In the genomic region with DNA sequence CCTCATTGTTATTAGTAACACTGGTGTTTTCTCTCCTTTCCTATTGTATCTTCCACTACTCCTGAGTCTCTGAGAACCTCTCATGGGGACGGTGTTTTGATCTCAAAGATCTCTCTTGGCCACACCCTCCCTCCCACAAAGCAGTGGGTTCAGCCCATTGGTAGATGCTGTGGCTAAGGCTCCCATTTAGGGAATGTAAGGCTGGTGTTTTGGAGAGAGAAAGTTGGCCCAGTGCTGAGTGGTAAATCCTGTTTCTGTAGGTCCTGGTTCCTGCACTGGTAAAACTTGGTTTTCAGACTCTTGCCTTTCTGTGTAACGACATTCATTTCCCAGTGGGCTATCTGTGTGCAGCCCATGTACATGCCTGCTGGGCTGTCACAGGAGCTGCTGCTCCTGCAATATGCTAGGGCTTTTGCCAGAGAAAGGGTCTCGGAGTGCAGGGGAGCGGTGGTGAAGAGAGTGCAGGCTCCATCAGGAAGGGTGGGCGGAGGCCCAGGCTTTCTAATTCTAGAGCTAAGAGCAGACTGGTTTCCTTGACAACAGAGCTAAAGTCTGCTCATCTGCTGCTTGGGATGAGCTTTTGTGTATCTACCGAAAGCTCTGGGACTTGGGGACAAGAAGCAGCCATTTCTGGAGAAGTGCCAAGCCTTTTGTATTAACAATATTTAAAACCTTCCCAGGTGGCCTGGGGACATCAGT, we compare ENCODE assay signal across 11 mouse cellular contexts. TPM values are rescaled to one million over a fixed set of nuclear protein-coding genes. Genes with fewer than 3 reads are reported as not detected.
A peak's percentile ranks its signal among the peaks of the same experiment; 100 is the strongest.
DNase-seq lines count a peak whose midpoint lies in the region; ATAC-seq and TF ChIP-seq lines count a peak whose summit lies in the region.
"Had no signal": no experiment of that assay in that cellular context is flagged by ENCODE, and none has a peak within 500 bp of the region (broad histone marks: within the 10 kb centered on the region; RNA-seq: fewer than 3 reads in every experiment).

No protein-coding gene starts in this region.

- peak overlapping the region; percentile 96 for H3K27ac ChIP-seq in cortical plate, adult 2 months (ENCODE audit: insufficient read depth, low read length)
- peak overlapping the region; percentile 96 for H3K27ac ChIP-seq in forebrain, embryonic 16.5 days (ENCODE audit: low read length)
- H3K27ac ChIP-seq in midbrain, embryonic 16.5 days (ENCODE audit: low read length): peak overlapping the region; percentile 97

- peaks cover 49% of the 10 kb centered on the region for H3K4me1 ChIP-seq in cortical plate, adult 2 months (ENCODE audit: control insufficient read depth, insufficient read depth, low read length)
- H3K4me1 ChIP-seq in forebrain, embryonic 16.5 days (replicated peaks; ENCODE audit: control insufficient read depth, insufficient read depth, low read length): peaks cover 93% of the 10 kb centered on the region
- H3K4me1 ChIP-seq in midbrain, embryonic 16.5 days (ENCODE audit: control insufficient read depth, insufficient read depth, low read length): peaks cover 81% of the 10 kb centered on the region

- H3K27me3 ChIP-seq in forebrain, embryonic 16.5 days (replicated peaks; ENCODE audit: control insufficient read depth, insufficient read depth, low read length): no peaks in the 10 kb centered on the region
- H3K27me3 ChIP-seq in midbrain, embryonic 16.5 days (ENCODE audit: control insufficient read depth, insufficient read depth, low read depth, low read length): no peaks in the 10 kb centered on the region

- ATAC-seq in forebrain, embryonic 16.5 days: peak; percentile 82
- peak; percentile 77 for ATAC-seq in midbrain, embryonic 16.5 days

- H3K36me3 ChIP-seq in forebrain, embryonic 16.5 days (ENCODE audit: control insufficient read depth, insufficient read depth): no peaks in the 10 kb centered on the region
- no peaks in the 10 kb centered on the region for H3K36me3 ChIP-seq in midbrain, embryonic 16.5 days (ENCODE audit: control insufficient read depth, insufficient read depth, low read length)

- intact Hi-C loops in gastrocnemius, postnatal 36 days (cut with DNase I): no loop called here

- no peak overlapping the region for H3K4me3 ChIP-seq in cortical plate, adult 2 months (ENCODE audit: insufficient read depth, low read length)
- H3K4me3 ChIP-seq in forebrain, embryonic 16.5 days (replicated peaks; ENCODE audit: low read length): no peak overlapping the region
- no peak overlapping the region for H3K4me3 ChIP-seq in midbrain, embryonic 16.5 days (ENCODE audit: low read depth, low read length)

- TF ChIP-seq CTCF in cortical plate, adult 2 months (IDR thresholded peaks at IDR 0.05; ENCODE audit: extremely low read depth, insufficient read depth, low read length): no peak

- peak overlapping the region; percentile 15 for H3K4me2 ChIP-seq in forebrain, embryonic 16.5 days (ENCODE audit: low read length)
- peak overlapping the region; percentile 35 for H3K4me2 ChIP-seq in midbrain, embryonic 16.5 days (ENCODE audit: low read length)

- peak; percentile 95 for DNase-seq in layer of hippocampus, adult 9-11 months
- DNase-seq in gastrocnemius, postnatal 36 days: no peak
- DNase-seq in urinary bladder, adult 18-20 months (ENCODE audit: low spot score in 2 of 2): no peak
- no peak for DNase-seq in Muller cell, postnatal 12 days (ENCODE audit: inconsistent ontology term)
- DNase-seq in adrenal gland, postnatal 4 days (ENCODE audit: low spot score in 2 of 2): no peak
- DNase-seq: adrenal gland, postnatal 25 days had no signal

- H3K9ac ChIP-seq in forebrain, embryonic 16.5 days (replicated peaks; ENCODE audit: low read depth, low read length): 0 out of 2 replicates have a peak overlapping the region, but pooled peaks have one; percentile 2
- H3K9ac ChIP-seq in midbrain, embryonic 16.5 days (ENCODE audit: low read depth, low read length): peak overlapping the region; percentile 56

- H3K9me3 ChIP-seq in forebrain, embryonic 16.5 days (ENCODE audit: control insufficient read depth, low read length): no peaks in the 10 kb centered on the region
- H3K9me3 ChIP-seq in midbrain, embryonic 16.5 days (replicated peaks; ENCODE audit: control insufficient read depth, low read length, poor library complexity, severe bottlenecking): no peaks in the 10 kb centered on the region

- 11% methylated on average over 6 of the region's 6 CpGs for WGBS in forebrain, embryonic 16.5 days
- WGBS in midbrain, embryonic 16.5 days: 6% methylated on average over 6 of the region's 6 CpGs

- no peak; the same call in 1 of the 2 replicates for TF ChIP-seq POLR2A in cortical plate, adult 2 months (IDR thresholded peaks at IDR 0.05; ENCODE audit: extremely low read depth, insufficient read depth, low read length)

RNA-seq across cellular contexts. Expression of gene Add2, which starts 36.0 kb away (rescaled TPM):
- 121 and 124 TPM in 2 replicates for polyA plus RNA-seq in cortical plate, adult 2 months (2012; rRNA removed)
- polyA plus RNA-seq in forebrain, embryonic 16.5 days (2015; fragmentation: Nextera tagmentation; extraction: Ambion mirVana): 243 and 248 TPM in 2 replicates
- polyA plus RNA-seq in midbrain, embryonic 16.5 days (2015; fragmentation: Nextera tagmentation; extraction: Ambion mirVana): 166 and 197 TPM in 2 replicates
- total RNA-seq in gastrocnemius, postnatal 36 days (2021): under 1 TPM in 1 of 2 experiments, not detected in 1; 0.05 TPM
- 10 to 100 TPM in 1 of 2 experiments, 1 to 10 TPM in 1; 9.7 to 18.2 TPM for total RNA-seq in adrenal gland, postnatal 4 days (2021)

RNA-seq across cellular contexts. Expression of gene Figla, which starts 48.5 kb away (rescaled TPM):
- 0.35 TPM in 1 of 2 replicates, not detected in the other for polyA plus RNA-seq in cortical plate, adult 2 months (2012; rRNA removed)
- polyA plus RNA-seq in forebrain, embryonic 16.5 days (2015; fragmentation: Nextera tagmentation; extraction: Ambion mirVana): not detected in 2 replicates
- not detected in 2 replicates for polyA plus RNA-seq in midbrain, embryonic 16.5 days (2015; fragmentation: Nextera tagmentation; extraction: Ambion mirVana)
- total RNA-seq in gastrocnemius, postnatal 36 days (2021): not detected
- not detected for total RNA-seq in adrenal gland, postnatal 4 days (2021)
- total RNA-seq: adrenal gland, postnatal 25 days; gastrocnemius, adult 8-10 months had no signal
- polyA plus RNA-seq: large intestine, adult 2 months had no signal
